Comparison of ENCODE assay signal across 24 mouse cellular contexts in the genomic region with DNA sequence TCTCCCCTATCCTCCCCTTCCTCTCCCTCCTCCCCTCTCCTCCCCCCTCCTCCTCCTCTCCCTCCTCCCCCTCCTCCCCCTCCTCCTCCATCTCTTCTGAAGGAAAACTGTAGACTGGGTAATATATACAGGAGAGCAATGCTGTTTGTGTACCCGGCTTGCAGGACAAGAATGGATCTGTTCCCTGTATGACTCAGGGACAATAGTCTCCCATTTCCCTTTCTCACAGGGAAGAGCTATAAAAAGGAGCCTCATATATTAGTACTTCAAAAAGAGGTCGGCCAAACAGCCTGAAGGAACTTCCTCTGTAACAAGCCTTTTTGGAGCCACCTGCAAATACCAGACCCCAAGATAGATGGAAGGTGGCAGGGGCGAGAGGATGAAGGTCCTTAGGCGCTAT. TPM values are rescaled to one million over a fixed set of nuclear protein-coding genes. Genes with fewer than 3 reads are reported as not detected.
A peak's percentile ranks its signal among the peaks of the same experiment; 100 is the strongest.
DNase-seq lines count a peak whose midpoint lies in the region; ATAC-seq and TF ChIP-seq lines count a peak whose summit lies in the region.
"Had no signal": no experiment of that assay in that cellular context is flagged by ENCODE, and none has a peak within 500 bp of the region (broad histone marks: within the 10 kb centered on the region; RNA-seq: fewer than 3 reads in every experiment).

No protein-coding gene starts in this region.

- no peak overlapping the region for H3K4me2 ChIP-seq in lung, embryonic 16.5 days (ENCODE audit: low read depth, low read length)
- no peak overlapping the region for H3K4me2 ChIP-seq in lung, postnatal 0 days (replicated peaks; ENCODE audit: low read depth, low read length)
- no peak overlapping the region for H3K4me2 ChIP-seq in hindbrain, embryonic 11.5 days (replicated peaks; ENCODE audit: low read depth, low read length)

- H3K9ac ChIP-seq in lung, embryonic 16.5 days (ENCODE audit: low read length): no peak overlapping the region
- no peak overlapping the region for H3K9ac ChIP-seq in lung, postnatal 0 days (replicated peaks; ENCODE audit: low read depth)
- H3K9ac ChIP-seq in hindbrain, embryonic 11.5 days (ENCODE audit: low read depth, low read length): no peak overlapping the region

- H3K27me3 ChIP-seq in lung, embryonic 16.5 days (ENCODE audit: control insufficient read depth, insufficient read depth, low read depth, low read length): no peaks in the 10 kb centered on the region
- H3K27me3 ChIP-seq in lung, postnatal 0 days (replicated peaks; ENCODE audit: insufficient read depth, low read length): no peaks in the 10 kb centered on the region
- no peaks in the 10 kb centered on the region for H3K27me3 ChIP-seq in hindbrain, embryonic 11.5 days (ENCODE audit: control insufficient read depth, insufficient read depth, low read length)
- H3K27me3 ChIP-seq: CH12.LX, Patski had no signal

- no peaks in the 10 kb centered on the region for H3K36me3 ChIP-seq in lung, embryonic 16.5 days (ENCODE audit: control insufficient read depth, insufficient read depth, low read length)
- H3K36me3 ChIP-seq in lung, postnatal 0 days (ENCODE audit: insufficient read depth, low read length): no peaks in the 10 kb centered on the region
- no peaks in the 10 kb centered on the region for H3K36me3 ChIP-seq in hindbrain, embryonic 11.5 days (ENCODE audit: control insufficient read depth, insufficient read depth, low read length)
- H3K36me3 ChIP-seq: G1E had no signal

- H3K4me3 ChIP-seq in lung, embryonic 16.5 days (ENCODE audit: low read length): no peak overlapping the region
- no peak overlapping the region for H3K4me3 ChIP-seq in lung, postnatal 0 days (ENCODE audit: low read depth, low read length)
- no peak overlapping the region for H3K4me3 ChIP-seq in hindbrain, embryonic 11.5 days (ENCODE audit: low read depth, low read length)

- 66% methylated on average over 4 of the region's 4 CpGs for WGBS in lung, embryonic 16.5 days
- 57% methylated on average over 4 of the region's 4 CpGs for WGBS in lung, postnatal 0 days
- 73% methylated on average over 4 of the region's 4 CpGs for WGBS in hindbrain, embryonic 11.5 days

- no peak for TF ChIP-seq CTCF in lung, postnatal 0 days (IDR thresholded peaks at IDR 0.05)

- no peak for TF ChIP-seq EP300 in lung, postnatal 0 days (IDR thresholded peaks at IDR 0.05)

- H3K4me1 ChIP-seq in lung, embryonic 16.5 days (replicated peaks; ENCODE audit: control insufficient read depth, insufficient read depth, low read length): peaks cover 5% of the 10 kb centered on the region; the same call in 1 of the 2 replicates
- no peaks in the 10 kb centered on the region for H3K4me1 ChIP-seq in lung, postnatal 0 days (ENCODE audit: insufficient read depth, low read depth, low read length)
- no peaks in the 10 kb centered on the region for H3K4me1 ChIP-seq in hindbrain, embryonic 11.5 days (replicated peaks; ENCODE audit: control insufficient read depth, insufficient read depth, low read length)

- no peak overlapping the region; the same call in 1 of the 2 replicates for H3K27ac ChIP-seq in lung, embryonic 16.5 days (ENCODE audit: low read length)
- no peak overlapping the region for H3K27ac ChIP-seq in lung, postnatal 0 days (ENCODE audit: low read length)
- no peak overlapping the region for H3K27ac ChIP-seq in hindbrain, embryonic 11.5 days (ENCODE audit: low read depth, low read length)

- no peak for DNase-seq in frontal cortex, postnatal 10 days (ENCODE audit: low spot score in 2 of 2)
- peak; percentile 57 for DNase-seq in heart, adult 11 months
- no peak for DNase-seq in heart, adult 9 months (ENCODE audit: low spot score in 2 of 2)
- no peak for DNase-seq in lung, postnatal 0 days (ENCODE audit: low spot score)
- DNase-seq in brain, adult 2 months (ENCODE audit: low read depth, low spot score): peak; percentile 30
- no peak for DNase-seq in hindbrain, embryonic 11.5 days (ENCODE audit: low spot score)
- DNase-seq: adrenal gland, adult 2 months; adrenal gland, adult 8-10 months; adrenal gland, postnatal 10 days; adrenal gland, postnatal 14 days; adrenal gland, postnatal 25 days; adrenal gland, postnatal 36 days; B cell, adult 2 months; cerebellum, adult 11 months; cerebellum, adult 11-12 months; cerebellum, adult 18-20 months had no signal

- ATAC-seq in frontal cortex, adult (ENCODE audit: low TSS enrichment): peak; percentile 51; the same call in 1 of the 2 replicates
- peak; percentile 39; the same call in 1 of the 2 replicates for ATAC-seq in lung, embryonic 16.5 days (ENCODE audit: low read depth)
- no peak for ATAC-seq in lung, postnatal 0 days
- no peak for ATAC-seq in hindbrain, embryonic 11.5 days (ENCODE audit: low FRiP score)
- ATAC-seq: activated CD4-positive, CD25-positive, alpha-beta regulatory T cell, adult 4 months; CD4-positive, CD25-positive, alpha-beta regulatory T cell, adult 4 months; Patski had no signal

- H3K9me3 ChIP-seq in lung, embryonic 16.5 days (ENCODE audit: control insufficient read depth, low read length): no peaks in the 10 kb centered on the region
- no peaks in the 10 kb centered on the region for H3K9me3 ChIP-seq in lung, postnatal 0 days (ENCODE audit: low read length)
- H3K9me3 ChIP-seq in hindbrain, embryonic 11.5 days (ENCODE audit: control insufficient read depth, low read length): no peaks in the 10 kb centered on the region

RNA-seq across cellular contexts. Expression of gene Limch1, which starts 23.4 kb away (rescaled TPM):
- polyA plus RNA-seq in lung, embryonic 16.5 days (2015; fragmentation: Nextera tagmentation; extraction: Ambion mirVana): 97.4 and 109 TPM in 2 replicates
- polyA plus RNA-seq in lung, postnatal 0 days (2015; fragmentation: Nextera tagmentation; extraction: Ambion mirVana): 368 and 398 TPM in 2 replicates
- polyA plus RNA-seq in hindbrain, embryonic 11.5 days (2014; fragmentation: Nextera tagmentation; extraction: Ambion mirVana): 60.7 and 81.7 TPM in 2 replicates
- polyA plus RNA-seq: C2C12; CD4-positive, CD25-positive, alpha-beta regulatory T cell, adult 4 months; G1E had no signal

Comparison
In these comparisons a context has a peak if more than half of its experiments do, and no peak if none do; other contexts are left out.
1. ATAC-seq: peak in frontal cortex, adult (single experiment) and lung, embryonic 16.5 days (single experiment); none in lung, postnatal 0 days (single experiment) and hindbrain, embryonic 11.5 days (single experiment).
2. DNase-seq: peak in heart, adult 11 months (single experiment) and brain, adult 2 months (single experiment); none in frontal cortex, postnatal 10 days (0 of 2), heart, adult 9 months (0 of 2), lung, postnatal 0 days (single experiment) and hindbrain, embryonic 11.5 days (single experiment).